In genomic region chr13:111874330-111874729, GRCm38 (mm10) we compare ENCODE assay signal across 18 mouse cellular contexts.
DNase-seq lines count a peak whose midpoint lies in the region; TF ChIP-seq lines count a peak whose summit lies in the region.
"Had no signal": no experiment of that assay in that cellular context is flagged by ENCODE, and none has a peak within 500 bp of the region (broad histone marks: within the 10 kb centered on the region; RNA-seq: fewer than 3 reads in every experiment).

No protein-coding gene starts in this region.

- no peaks in the 10 kb centered on the region for H3K36me3 ChIP-seq in heart, embryonic 10.5 days
- no peaks in the 10 kb centered on the region for H3K36me3 ChIP-seq in heart, adult 2 months (ENCODE audit: control insufficient read depth, insufficient read depth, low read length)
- no peaks in the 10 kb centered on the region for H3K36me3 ChIP-seq in myocyte (ENCODE audit: control insufficient read depth, insufficient read depth)
- H3K36me3 ChIP-seq: embryonic facial prominence, embryonic 10.5 days; embryonic facial prominence, embryonic 12.5 days; forebrain, embryonic 15.5 days had no signal

- peak; percentile 16 for DNase-seq in heart, embryonic 10.5 days (ENCODE audit: low spot score)
- no peak for DNase-seq in heart, adult 2 months
- peak; percentile 16 for DNase-seq in mesoderm, embryonic 11.5 days (ENCODE audit: low read depth, low spot score)
- DNase-seq in adrenal gland, postnatal 14 days: no peak
- DNase-seq: adrenal gland, adult 2 months; adrenal gland, postnatal 10 days; adrenal gland, postnatal 36 days; cerebellum, adult 11-12 months; cerebellum, adult 2 months; cerebellum, adult 9-10 months; cerebellum, postnatal 10 days; cerebellum, postnatal 25 days; forebrain, postnatal 0 days had no signal

- 76% methylated on average over 3 of the region's 3 CpGs for WGBS in heart, embryonic 10.5 days
- WGBS in heart, adult 2 months: 86% methylated on average over 3 of the region's 3 CpGs

- no peak for TF ChIP-seq CTCF in heart, adult 2 months (IDR thresholded peaks at IDR 0.05)

- no peak for TF ChIP-seq EP300 in heart, adult 2 months (IDR thresholded peaks at IDR 0.05; ENCODE audit: insufficient read depth, low read depth, low read length)

- H3ac ChIP-seq in myocyte (ENCODE audit: control insufficient read depth, insufficient read length): no peak overlapping the region

- no peaks in the 10 kb centered on the region for H3K9me3 ChIP-seq in heart, embryonic 10.5 days
- H3K9me3 ChIP-seq: embryonic facial prominence, embryonic 10.5 days; embryonic facial prominence, embryonic 12.5 days; forebrain, embryonic 13.5 days; forebrain, embryonic 15.5 days had no signal

- no peak overlapping the region for H3K4me2 ChIP-seq in myocyte (ENCODE audit: low read depth)
- H3K4me2 ChIP-seq: embryonic facial prominence, embryonic 12.5 days; forebrain, embryonic 13.5 days; forebrain, embryonic 15.5 days had no signal

- no peak for TF ChIP-seq POLR2A in heart, adult 2 months (IDR thresholded peaks at IDR 0.05; ENCODE audit: insufficient read depth, low read depth, low read length)
- TF ChIP-seq POLR2A in myocyte (IDR thresholded peaks at IDR 0.05; ENCODE audit: insufficient read length, low read depth): no peak

- no peak overlapping the region for H3K27ac ChIP-seq in heart, embryonic 10.5 days
- H3K27ac ChIP-seq in heart, adult 2 months: no peak overlapping the region
- H3K27ac ChIP-seq: embryonic facial prominence, embryonic 10.5 days; embryonic facial prominence, embryonic 12.5 days; forebrain, embryonic 13.5 days; forebrain, embryonic 15.5 days had no signal

- H3K4me1 ChIP-seq in heart, embryonic 10.5 days: peaks cover 18% of the 10 kb centered on the region
- no peaks in the 10 kb centered on the region for H3K4me1 ChIP-seq in heart, adult 2 months (ENCODE audit: control insufficient read depth, insufficient read depth, low read length)

- no peaks in the 10 kb centered on the region for H3K27me3 ChIP-seq in heart, embryonic 10.5 days (ENCODE audit: insufficient read depth, poor library complexity, severe bottlenecking)
- H3K27me3 ChIP-seq in heart, adult 2 months (ENCODE audit: control insufficient read depth, insufficient read depth, low read length): no peaks in the 10 kb centered on the region
- no peaks in the 10 kb centered on the region for H3K27me3 ChIP-seq in myocyte (ENCODE audit: control insufficient read depth, insufficient read depth, insufficient read length)
- H3K27me3 ChIP-seq: embryonic facial prominence, embryonic 12.5 days; forebrain, embryonic 13.5 days; forebrain, embryonic 15.5 days had no signal

- intact Hi-C loops in heart, adult 2 months (cut with DNase I): no loop called here

- no peak overlapping the region for H3K4me3 ChIP-seq in heart, embryonic 10.5 days
- H3K4me3 ChIP-seq in heart, adult 2 months: no peak overlapping the region
- no peak overlapping the region for H3K4me3 ChIP-seq in myocyte
- H3K4me3 ChIP-seq: embryonic facial prominence, embryonic 10.5 days; embryonic facial prominence, embryonic 12.5 days; forebrain, embryonic 13.5 days; forebrain, embryonic 15.5 days had no signal

- H3K9ac ChIP-seq in heart, adult 2 months (ENCODE audit: low read depth, low read length): no peak overlapping the region
- H3K9ac ChIP-seq: embryonic facial prominence, embryonic 12.5 days; forebrain, embryonic 13.5 days; forebrain, embryonic 15.5 days; forebrain, postnatal 0 days had no signal

- H3K79me2 ChIP-seq in heart, adult 2 months (replicated peaks; ENCODE audit: control insufficient read depth, insufficient read depth, low read length): no peaks in the 10 kb centered on the region
- H3K79me2 ChIP-seq in myocyte (ENCODE audit: control insufficient read depth, insufficient read depth): no peaks in the 10 kb centered on the region

TF ChIP-seq in myocyte, 11 proteins besides CTCF, POLR2A, EP300 and RAD21:
- TF ChIP-seq TCF12 (IDR thresholded peaks at IDR 0.05; ENCODE audit: insufficient read depth, poor library complexity, severe bottlenecking) (no peak), E2F4 (IDR thresholded peaks at IDR 0.05; ENCODE audit: insufficient read depth) (no peak), MYOD1 (IDR thresholded peaks at IDR 0.05; ENCODE audit: control insufficient read depth in 1 of 3, insufficient read length in 2 of 3, low read depth in 2 of 3) (peak in 2 of 3 experiments; percentile 56 to 65), POLR2AphosphoS2 (IDR thresholded peaks at IDR 0.05; ENCODE audit: insufficient read length, low read depth) (no peak)

Comparison
In these comparisons a context has a peak if more than half of its experiments do, and no peak if none do; other contexts are left out.
1. DNase-seq: peak in heart, embryonic 10.5 days (single experiment) and mesoderm, embryonic 11.5 days (single experiment); none in heart, adult 2 months (0 of 2) and adrenal gland, postnatal 14 days (single experiment).